Mouse (Mus musculus): ENCODE data around the gene Ppm1b.

The Ppm1b gene

DNA sequence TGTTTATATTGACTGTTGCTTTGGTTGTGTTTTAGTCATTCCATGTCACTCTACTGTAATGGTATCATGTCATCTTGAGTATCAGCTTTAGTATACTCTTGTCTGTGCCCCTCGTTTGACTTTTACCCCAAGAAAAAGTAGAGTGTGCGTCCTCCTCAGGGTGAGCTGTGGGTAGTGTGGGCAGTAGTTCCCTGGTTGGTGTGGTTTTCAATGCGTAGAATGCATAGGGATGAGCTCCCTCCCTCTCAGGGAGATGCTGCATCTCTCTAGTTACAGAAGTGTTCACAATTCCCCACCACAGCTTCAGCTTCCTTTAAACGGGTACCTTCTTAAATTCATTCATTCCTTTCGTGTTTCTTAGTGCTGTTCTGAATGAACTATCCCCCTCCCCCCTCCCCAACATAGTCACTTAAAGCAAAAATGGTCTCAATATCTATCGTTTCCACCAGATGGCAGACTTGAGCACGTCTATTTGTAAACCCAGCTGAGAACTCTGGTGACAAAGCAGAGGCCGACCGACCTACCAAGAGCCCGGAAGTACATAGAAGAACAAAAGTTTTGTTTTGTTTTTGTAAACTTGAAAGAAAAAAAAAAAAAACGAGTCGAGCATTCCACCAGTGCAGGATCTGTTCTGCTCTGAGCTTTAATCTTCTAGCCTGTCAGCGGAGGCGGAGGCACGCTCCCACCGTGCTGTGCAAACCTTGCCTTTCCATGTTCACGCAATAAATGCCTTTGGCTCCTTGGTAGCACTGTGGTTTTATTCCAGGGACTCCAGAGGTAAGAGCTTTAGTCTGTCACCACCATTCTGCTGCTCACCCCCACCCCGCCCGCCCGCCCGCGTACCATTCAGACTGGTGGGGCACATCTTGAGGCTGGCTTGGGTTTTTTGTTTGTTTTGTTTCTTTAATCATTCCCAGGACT lies 67.0 kb downstream of the Ppm1b start:
- DNase-seq (ENCODE audit: low spot score in 2 of 2): no peak

DNA sequence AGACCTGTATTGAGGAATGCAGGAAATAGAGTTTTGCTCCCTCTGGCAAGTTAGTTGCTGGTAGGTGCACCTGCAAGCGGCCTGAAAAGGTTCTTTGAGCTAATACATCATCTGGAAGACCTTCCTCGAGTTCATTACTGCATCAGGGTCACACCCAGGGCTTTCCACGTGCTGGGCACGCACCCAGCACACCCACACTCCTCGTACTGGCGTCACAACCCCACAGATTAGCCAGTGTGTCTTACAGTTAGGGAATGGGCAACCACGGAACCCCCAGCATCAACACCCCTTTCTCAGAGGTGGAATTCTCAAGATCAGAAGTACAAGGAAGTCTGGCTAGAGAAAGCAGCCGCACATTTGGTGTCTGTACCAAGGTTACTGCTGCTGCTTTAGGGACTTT lies 67.7 kb downstream of the Ppm1b start:
- no peak for DNase-seq (ENCODE audit: low spot score in 2 of 2)

DNA sequence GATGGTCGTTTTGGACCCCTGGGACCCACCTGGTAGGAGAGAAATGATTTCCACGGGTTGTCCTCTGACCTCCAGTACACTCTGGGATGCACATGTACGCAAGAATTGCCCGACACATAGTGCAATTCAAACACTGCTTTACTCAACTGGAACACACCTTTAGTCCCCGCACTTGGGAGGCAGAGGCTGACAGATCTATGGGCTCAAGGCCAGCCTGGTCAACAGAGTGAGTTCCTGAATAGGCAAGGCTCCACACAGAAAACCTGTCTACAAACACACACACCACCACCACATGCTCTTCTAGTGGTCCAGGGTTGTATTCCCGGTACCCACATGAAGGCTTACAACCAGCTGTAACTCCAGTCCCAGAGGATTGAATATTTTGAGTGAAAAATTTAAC lies 68.6 kb downstream of the Ppm1b start:
- no peak for DNase-seq (ENCODE audit: low spot score in 2 of 2)

DNA sequence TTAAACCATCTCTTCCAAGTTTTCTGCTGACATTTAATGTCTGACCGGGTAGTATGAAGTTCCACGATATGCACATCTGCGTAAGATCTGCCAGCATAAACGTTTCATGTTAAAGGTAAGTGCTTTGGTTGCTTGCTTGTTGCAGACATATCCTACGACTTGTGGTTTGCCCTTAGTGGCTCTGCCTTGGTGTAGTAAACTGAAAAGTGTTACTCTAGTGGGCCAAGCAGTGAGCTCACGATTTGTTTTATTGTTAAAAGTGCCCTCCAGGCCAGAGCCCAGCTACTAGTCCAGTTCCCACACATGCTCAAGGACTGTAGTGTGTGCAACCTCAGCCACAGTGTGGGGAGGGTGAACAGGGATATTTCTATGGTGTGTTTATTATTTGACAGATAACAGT lies 69.9 kb downstream of the Ppm1b start:
- no peak for DNase-seq (ENCODE audit: low spot score in 2 of 2)

DNA sequence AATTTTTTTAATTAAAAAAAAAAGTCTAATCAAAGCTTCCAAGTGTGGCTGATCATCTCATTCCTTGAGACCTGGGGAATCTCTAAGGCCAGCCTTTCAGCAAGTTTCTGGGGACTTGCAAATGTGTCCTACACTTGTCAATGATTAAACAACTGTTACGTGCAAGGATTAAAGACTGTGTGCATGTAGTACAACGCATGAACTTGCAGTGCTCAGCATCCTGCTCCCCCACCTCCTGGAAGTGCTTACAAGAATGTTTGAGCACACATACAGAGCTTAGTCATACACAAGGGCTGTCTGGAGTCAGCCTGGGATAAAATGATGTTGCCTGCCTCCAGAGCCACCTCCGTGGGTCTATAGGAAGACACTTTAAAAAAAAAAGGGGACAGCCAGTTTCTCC lies 70.7 kb downstream of the Ppm1b start:
- DNase-seq (ENCODE audit: low spot score in 2 of 2): no peak

DNA sequence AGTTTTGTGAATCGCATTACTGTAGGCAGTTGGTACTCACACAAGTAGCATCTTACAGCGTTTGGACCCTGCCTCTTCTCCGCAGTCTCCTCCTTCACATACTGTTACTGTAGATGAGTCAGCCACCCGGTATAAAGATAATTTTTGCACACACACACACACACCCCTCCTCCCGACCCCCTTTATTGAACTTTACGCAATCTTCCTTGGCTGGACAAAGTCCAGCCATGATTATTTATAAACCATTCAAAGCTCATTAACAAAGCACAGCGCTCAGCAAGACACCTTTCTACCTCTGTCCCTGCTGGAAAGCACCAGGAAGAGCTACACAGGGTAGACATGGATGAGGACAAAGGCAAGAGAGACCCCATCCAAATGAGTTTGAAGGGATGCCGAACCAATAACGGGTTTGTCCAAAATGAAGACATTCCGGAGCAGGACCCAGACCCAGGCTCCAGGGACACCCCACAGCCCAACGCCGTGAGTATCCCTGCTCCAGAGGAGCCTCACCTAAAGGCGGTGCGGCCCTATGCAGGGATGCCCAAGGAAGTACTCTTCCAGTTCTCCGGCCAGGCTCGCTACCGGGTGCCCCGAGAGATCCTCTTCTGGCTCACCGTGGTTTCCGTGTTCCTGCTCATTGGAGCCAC lies 71.7 kb downstream of the Ppm1b start, which contains the start of gene Slc3a1:
TSS of gene Slc3a1 (plus strand) at position 284 of the 647 bp plus-strand sequence.
- no peak for DNase-seq (ENCODE audit: low spot score in 2 of 2)

DNA sequence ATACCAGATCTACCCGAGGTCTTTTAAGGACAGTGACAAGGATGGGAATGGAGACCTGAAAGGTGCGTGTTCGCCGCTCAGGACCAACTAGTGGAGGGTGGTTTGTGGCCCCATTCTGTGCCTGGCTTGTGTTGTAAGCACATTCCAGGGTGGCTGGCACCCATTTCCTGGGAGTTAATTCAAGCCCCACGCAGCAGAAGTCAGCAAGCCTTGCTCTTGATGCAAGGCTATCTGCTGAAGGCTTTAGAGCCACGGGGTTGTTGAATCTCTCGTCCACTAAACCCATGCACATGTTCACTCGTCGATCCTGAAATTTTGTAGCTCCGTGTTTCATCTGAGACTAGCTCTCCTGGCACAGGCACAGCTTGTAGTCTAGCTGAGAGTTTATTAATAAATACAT lies 72.3 kb downstream of the Ppm1b start:
- DNase-seq (ENCODE audit: low spot score in 2 of 2): no peak

DNA sequence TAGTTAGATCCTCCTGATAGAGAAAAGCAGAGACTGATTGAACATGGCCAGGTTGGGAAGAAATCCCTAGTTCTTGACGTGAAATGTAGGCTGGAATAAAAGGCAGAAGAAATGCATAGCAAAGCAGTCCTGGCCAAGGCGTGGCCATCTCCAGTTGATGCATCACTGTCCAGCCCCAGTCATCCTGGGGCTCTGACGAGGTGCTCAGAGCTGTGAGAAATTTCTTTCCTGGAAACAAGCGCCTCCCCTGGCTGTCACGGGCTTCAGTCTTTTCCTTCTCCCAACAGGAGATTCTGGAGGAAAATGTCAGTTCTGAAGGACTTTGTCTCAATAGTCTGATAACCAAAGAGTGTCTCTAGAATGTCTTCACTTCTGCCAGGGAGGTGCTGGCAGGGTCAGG lies 74.1 kb downstream of the Ppm1b start:
- no peak for DNase-seq (ENCODE audit: low spot score in 2 of 2)

DNA sequence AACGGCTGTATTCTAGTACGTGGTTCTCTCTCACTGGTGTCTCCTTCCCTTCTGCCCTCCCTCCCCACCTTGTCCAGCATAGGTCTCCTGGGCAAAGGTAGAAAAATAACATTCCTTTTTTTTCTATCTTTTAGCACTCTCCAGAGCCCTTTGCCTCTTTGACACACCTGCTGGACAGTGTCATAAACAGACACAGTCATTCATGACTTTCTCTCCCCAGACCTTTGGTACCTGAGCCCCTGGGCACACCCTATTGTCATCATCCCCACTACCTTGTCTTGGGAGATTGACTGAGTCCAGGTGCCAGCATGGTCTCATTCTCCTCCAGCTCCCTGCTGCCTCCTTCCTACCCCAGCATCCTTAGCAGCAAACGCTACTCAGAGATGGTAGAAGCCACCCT lies 76.5 kb downstream of the Ppm1b start:
- DNase-seq (ENCODE audit: low spot score in 2 of 2): no peak

DNA sequence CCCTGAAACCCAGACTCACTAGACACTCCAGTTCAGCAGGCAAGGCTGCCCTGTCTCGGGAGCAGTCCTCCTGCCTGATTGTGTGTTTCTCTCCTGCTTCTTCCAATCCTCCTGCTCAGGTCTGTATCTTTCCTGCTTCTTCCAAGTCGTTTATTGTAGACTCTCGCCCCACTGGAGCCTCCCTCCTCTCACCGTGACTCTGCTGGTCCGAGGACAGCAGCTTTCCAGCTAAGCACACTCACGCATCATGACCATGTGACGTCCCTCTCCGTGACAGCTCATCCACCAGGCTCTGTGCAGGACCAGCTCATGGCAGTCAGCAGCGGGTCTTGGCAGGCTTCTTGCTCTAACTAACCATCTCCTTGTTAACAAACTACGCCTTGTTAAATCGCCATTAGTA lies 77.5 kb downstream of the Ppm1b start:
- no peak for DNase-seq (ENCODE audit: low spot score in 2 of 2)

DNA sequence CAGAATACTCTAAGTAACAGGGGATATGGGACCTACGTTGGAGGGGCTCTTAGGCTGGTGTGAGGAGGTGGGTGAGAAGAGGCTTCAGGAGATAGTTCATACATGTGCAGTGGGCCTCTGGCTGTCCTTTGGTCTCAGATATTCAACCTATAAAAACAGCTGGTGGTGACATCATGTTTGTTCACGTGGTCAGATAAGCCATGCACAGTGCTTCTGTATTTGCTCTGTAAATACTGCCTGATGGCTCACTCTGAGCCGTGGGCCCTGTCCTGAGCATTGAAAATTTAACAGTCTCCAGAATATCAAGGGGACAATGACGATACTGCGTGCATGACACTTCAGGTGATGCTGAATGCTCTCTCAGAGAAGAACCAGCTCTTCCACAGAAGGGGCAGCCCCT lies 81.3 kb downstream of the Ppm1b start:
- DNase-seq (ENCODE audit: low spot score in 2 of 2): no peak

DNA sequence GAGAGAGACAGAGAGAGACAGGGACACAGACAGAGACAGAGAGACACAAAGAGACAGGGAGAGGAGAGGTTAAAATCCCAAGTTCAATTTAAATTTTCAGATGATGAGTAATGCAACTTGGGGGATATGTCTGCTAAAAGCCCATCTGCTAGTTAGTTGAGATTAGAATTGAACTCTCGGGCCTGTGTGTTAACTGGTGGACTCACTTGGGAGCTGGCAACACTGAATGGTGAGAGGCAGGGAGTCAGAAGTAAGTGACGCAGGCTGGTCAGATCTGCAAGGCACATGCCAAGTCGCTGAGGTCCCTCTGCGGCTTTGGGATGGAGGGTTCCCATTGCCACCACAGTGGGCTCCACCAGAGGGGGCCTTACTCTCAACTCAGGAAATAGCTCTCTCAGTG lies 81.8 kb downstream of the Ppm1b start:
- DNase-seq (ENCODE audit: low spot score in 2 of 2): no peak

DNA sequence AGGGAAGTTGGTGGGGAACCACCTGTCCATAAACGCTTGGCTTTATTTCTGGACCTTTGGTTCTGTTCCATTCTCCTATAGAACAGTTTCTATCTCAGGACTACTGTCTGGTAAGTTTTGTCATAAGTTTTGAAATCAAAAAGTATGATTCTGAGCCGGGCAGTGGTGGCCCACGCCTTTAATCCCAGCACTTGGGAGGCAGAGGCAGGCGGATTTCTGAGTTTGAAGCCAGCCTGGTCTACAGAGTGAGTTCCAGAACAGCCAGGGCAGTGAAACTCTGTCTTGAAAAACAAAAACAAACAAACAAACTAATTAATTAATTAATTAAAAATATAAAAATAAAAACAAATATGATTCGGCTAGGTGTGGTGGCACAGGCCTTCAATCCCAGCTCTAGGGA lies 82.2 kb downstream of the Ppm1b start:
- DNase-seq (ENCODE audit: low spot score in 2 of 2): no peak

DNA sequence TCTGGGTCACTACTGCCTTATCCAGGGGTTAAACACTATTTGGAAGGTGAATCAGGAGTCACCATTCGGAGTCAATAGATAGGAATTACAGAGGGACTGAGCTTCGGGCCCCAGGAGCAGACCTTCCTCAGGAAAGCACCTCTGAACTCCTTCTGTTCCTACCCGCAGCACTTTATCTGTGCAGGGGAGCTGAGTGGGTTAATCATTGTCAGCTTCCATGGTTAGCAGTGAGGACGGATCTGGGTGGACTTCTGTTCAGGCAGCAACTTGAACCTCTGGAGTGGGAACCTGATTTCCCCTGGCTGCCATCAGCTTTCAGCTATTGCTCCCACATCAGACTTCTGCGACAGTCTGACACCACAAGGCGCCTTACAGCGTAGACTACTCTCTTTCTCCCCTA lies 84.4 kb downstream of the Ppm1b start:
- DNase-seq (ENCODE audit: low spot score in 2 of 2): no peak

DNA sequence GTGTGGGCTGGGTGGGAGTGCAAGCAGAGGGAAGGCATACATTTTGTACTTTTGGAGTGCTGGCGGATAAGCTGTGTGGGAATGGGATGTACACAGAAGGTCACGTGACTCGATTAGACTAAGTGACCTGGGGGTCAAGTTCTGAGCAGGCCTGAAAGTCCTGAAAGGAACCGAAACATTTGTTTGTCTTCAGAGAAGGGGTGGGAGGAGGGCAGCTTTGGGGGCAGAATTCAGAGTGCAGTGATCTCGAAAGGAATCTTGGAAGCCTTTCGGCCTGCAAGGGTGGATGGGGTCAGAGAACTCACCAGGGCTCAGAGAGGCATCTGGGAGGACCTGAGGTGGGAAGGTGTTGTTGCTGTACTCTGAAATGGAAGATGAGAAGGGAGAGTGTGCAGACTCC lies 85.9 kb downstream of the Ppm1b start:
- DNase-seq (ENCODE audit: low spot score in 2 of 2): no peak

DNA sequence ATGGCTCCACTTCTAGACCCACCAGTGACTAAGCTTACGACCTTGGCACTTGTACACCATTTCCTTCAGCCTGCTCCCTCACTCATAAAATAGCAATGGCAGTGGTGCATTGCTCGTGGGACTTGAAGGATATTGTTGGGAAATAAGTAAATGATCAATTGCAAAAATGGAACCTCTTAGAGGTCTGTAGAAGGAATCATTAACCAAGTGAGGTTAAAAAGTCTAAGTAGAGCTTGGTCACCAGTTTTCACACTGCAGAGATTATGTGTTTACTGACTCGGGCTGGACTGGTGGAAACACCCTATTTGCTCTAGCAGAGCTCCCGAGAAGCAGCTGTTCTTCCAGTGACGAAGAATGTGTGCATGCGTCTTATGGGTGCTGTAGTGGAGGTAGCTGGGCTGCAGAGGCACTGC lies 86.9 kb downstream of the Ppm1b start:
- no peak for DNase-seq (ENCODE audit: low spot score in 2 of 2)

DNA sequence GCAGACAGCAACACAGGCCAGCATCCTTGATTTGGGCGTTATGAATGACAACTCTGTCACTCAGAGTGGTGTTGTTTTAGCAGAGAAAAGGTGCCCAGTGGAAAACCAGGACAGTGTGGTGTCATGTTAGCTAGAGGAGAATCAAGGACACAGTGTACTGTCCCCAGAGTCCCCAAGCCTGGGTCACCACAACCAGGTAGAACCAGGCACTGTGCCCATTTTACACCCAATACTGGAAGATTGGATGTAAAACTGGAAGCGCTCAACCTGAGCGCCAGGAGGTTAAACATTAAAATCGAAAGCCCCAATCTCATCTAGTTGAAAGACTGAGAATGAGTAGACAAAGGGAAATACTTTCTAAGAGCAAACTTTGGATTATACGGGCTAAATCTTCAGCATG lies 87.9 kb downstream of the Ppm1b start:
- no peak for DNase-seq (ENCODE audit: low spot score in 2 of 2)

DNA sequence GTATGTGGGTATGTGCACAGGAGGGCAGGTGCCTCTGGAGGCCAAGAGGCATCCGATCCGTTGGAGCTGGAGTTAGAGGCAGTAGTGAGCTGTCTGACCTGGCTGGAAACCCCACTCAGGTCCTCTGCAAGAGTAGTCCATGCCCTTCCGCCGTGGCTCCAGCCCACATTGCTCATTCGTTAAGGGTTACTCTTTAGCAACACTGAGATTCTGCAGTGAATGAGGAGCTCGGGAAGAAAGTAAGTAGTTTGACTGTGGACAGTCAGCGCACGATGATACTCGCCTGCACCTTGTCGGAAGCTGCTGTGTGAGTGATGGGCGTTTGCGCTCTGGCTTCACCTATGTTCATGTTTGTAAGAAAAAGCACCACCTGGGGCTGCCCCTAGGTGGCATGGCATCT lies 88.6 kb downstream of the Ppm1b start:
- DNase-seq (ENCODE audit: low spot score in 2 of 2): no peak

DNA sequence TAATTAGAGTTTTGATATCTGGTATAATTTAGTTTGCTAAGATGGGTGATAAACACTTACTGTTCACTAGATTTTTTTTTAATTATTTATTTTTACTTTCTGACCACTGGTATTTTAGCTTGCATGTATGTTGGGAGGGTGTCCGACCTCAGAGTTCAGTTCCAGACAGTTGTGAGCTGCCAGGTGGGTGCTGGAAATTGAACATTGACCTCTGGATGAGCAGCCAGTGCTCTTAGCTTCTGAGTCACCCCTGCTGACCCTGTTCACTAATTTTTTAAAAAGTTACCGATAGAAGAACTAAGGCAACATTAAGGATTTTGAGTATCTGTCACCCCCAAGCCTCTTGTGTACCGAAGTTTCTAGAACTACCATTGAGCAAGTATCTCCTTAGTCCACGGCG lies 91.8 kb downstream of the Ppm1b start:
- no peak for DNase-seq (ENCODE audit: low spot score in 2 of 2)

DNA sequence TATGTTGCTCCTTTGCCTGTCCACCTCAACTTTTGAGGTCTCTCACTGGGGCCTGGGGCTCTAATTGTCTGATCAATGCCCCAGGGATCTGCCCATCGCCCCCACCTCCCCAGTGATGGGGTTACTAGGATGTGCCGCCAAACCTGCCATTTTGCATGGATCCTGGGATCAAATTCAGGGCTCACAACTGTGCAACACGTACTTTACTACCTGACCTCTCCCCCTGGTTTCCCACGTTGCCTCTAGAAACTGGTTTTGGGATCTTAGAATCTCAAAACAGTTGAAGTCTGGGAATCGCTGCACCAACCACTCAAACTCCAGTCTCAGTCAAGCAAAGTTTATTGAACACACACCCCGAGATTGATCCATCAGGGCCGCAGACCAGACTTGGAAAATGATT lies 101.7 kb downstream of the Ppm1b start:
- no peak for DNase-seq (ENCODE audit: low spot score in 2 of 2)

DNA sequence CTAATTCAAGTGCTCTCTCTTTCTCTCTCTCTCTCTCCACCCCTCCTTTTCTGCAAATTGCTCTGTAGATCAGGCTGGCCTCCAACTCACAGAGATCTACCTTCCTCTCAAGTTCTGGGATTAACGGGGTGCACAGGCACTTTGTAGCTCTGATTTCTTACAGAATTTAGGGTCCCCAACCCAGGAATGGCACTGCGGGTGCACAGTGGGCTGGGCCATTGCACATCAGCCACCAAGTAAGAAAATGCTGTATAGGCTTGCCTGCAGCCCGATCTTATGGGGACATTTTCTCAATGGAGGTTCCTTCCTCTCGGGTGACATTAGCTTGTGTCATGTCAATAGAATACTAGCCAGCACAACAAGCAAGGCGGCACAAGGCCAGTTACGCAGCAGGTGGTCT lies 102.6 kb downstream of the Ppm1b start:
- DNase-seq (ENCODE audit: low spot score in 2 of 2): no peak

DNA sequence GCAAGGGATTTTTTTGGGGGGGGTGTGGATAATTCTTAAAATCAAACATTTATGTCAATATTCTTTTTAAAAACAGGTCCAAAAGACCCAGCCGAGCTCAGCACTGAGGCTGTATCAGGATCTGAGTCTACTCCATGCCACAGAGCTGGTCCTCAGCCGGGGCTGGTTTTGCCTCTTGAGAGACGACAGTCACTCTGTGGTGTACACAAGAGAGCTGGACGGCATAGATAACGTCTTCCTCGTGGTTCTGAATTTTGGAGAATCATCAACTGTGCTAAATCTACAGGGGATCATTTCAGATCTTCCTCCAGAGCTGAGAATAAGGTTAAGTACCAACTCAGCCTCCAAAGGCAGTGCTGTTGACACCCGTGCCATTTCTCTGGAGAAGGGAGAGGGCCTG lies 107.0 kb downstream of the Ppm1b start:
- DNase-seq (ENCODE audit: low spot score in 2 of 2): no peak

DNA sequence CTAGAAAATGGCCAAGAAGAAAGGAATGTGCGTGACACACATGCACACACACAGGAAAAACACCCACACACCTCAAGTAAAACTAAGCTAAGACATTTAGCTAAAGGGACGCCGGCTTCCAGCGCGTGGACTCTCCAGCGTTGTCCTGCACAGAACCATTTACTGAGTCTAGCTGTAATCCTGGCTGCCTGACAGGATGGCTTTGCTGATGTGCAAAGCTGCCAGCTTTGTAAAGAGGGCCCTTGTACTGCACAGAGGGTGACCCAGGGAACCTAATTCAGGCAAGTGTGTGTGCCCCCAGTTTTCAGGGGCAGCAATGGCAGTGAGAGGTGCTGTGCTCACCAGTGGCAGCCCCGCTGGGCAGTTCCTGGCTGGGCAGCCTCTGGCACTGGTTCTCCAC lies 110.8 kb downstream of the Ppm1b start:
- DNase-seq (ENCODE audit: low spot score in 2 of 2): no peak
